Mouse (Mus musculus): ENCODE results near the gene Psd4. TPM values are rescaled to one million over a fixed set of nuclear protein-coding genes. Genes with fewer than 3 reads are reported as not detected.
A peak's percentile ranks its signal among the peaks of the same experiment; 100 is the strongest.

Gene Psd4
- total RNA-seq (2014; rRNA removed; ENCODE audit: low replicate concordance) (0.99 and 1.2 TPM in 2 replicates), polyA plus RNA-seq (2015; fragmentation: Nextera tagmentation; extraction: Ambion mirVana) (0.68 and 0.77 TPM in 2 replicates)

- Histone ChIP-seq H3K9me3 (replicated peaks; ENCODE audit: control insufficient read depth, low read length) (no peaks in the 10 kb centered on the region), H3K4me3 (ENCODE audit: low read depth, low read length) (peak within 1 kb of the TSS; percentile 39), H3K4me1 (ENCODE audit: control insufficient read depth, insufficient read depth) (no peaks in the 10 kb centered on the region; the same call in 1 of the 2 replicates), H3K27me3 (ENCODE audit: control insufficient read depth, insufficient read depth, low read length) (peaks cover 8% of the 10 kb centered on the region; the same call in 1 of the 2 replicates), H3K4me2 (ENCODE audit: low read depth, low read length) (peak within 1 kb of the TSS; percentile 62), H3K27ac (ENCODE audit: low read depth) (no peak within 1 kb of the TSS), H3K36me3 (replicated peaks; ENCODE audit: control insufficient read depth, insufficient read depth, low read length) (no peaks in the 10 kb centered on the region), H3K9ac (replicated peaks; ENCODE audit: low read depth, low read length) (0 out of 2 replicates have a peak within 1 kb of the TSS, but pooled peaks have one; percentile 28)
- WGBS, result 4% methylated on average over 46 of the region's 47 CpGs
- peak; percentile 68 for DNase-seq (ENCODE audit: low spot score)
- ATAC-seq (ENCODE audit: insufficient read depth, low read depth), result peak; percentile 87
- TF ChIP-seq CTCF (IDR thresholded peaks at IDR 0.05; ENCODE audit: low read depth) (no peak), EP300 (IDR thresholded peaks at IDR 0.05; ENCODE audit: low read depth) (no peak)
These were observed at the start of gene Psd4 for GRCm38 (mm10) chr2:24367030-24367894. Gene Psd4, plus strand, starts transcription at chr2:24367580.

GRCm38 (mm10) chr2:24317919-24318598 is 49.3 kb upstream of the Psd4 start:
- H3K9me3 ChIP-seq (replicated peaks; ENCODE audit: control insufficient read depth, low read length), result no peaks in the 10 kb centered on the region
- H3K27ac ChIP-seq (ENCODE audit: low read depth), result no peak overlapping the region
- TF ChIP-seq EP300 (IDR thresholded peaks at IDR 0.05; ENCODE audit: low read depth) (no peak), CTCF (IDR thresholded peaks at IDR 0.05; ENCODE audit: low read depth) (no peak)
- H3K9ac ChIP-seq (replicated peaks; ENCODE audit: low read depth, low read length), result no peak overlapping the region
- WGBS, result 43% methylated on average over 4 of the region's 4 CpGs
- no peaks in the 10 kb centered on the region for H3K4me1 ChIP-seq (ENCODE audit: control insufficient read depth, insufficient read depth)
- no peak overlapping the region for H3K4me2 ChIP-seq (ENCODE audit: low read depth, low read length)
- no peak overlapping the region for H3K4me3 ChIP-seq (ENCODE audit: low read depth, low read length)
- H3K36me3 ChIP-seq (replicated peaks; ENCODE audit: control insufficient read depth, insufficient read depth, low read length), result no peaks in the 10 kb centered on the region
- ATAC-seq (ENCODE audit: insufficient read depth, low read depth) (no peak), DNase-seq (ENCODE audit: low spot score) (no peak)
- no peaks in the 10 kb centered on the region for H3K27me3 ChIP-seq (ENCODE audit: control insufficient read depth, insufficient read depth, low read length)

GRCm38 (mm10) chr2:24335333-24335732 is 32.0 kb upstream of the Psd4 start:
- Histone ChIP-seq H3K9me3 (replicated peaks; ENCODE audit: control insufficient read depth, low read length) (no peaks in the 10 kb centered on the region), H3K9ac (replicated peaks; ENCODE audit: low read depth, low read length) (no peak overlapping the region), H3K4me1 (ENCODE audit: control insufficient read depth, insufficient read depth) (no peaks in the 10 kb centered on the region), H3K4me3 (ENCODE audit: low read depth, low read length) (no peak overlapping the region), H3K36me3 (replicated peaks; ENCODE audit: control insufficient read depth, insufficient read depth, low read length) (no peaks in the 10 kb centered on the region), H3K27ac (ENCODE audit: low read depth) (no peak overlapping the region), H3K4me2 (ENCODE audit: low read depth, low read length) (no peak overlapping the region), H3K27me3 (ENCODE audit: control insufficient read depth, insufficient read depth, low read length) (no peaks in the 10 kb centered on the region)
- TF ChIP-seq CTCF (IDR thresholded peaks at IDR 0.05; ENCODE audit: low read depth), result no peak
- DNase-seq (ENCODE audit: low spot score) (peak; percentile 6), ATAC-seq (ENCODE audit: insufficient read depth, low read depth) (no peak)
- WGBS, result 32% methylated on average over 3 of the region's 3 CpGs

GRCm38 (mm10) chr2:24336545-24336944 is 30.8 kb upstream of the Psd4 start, which contains the start of gene Il1rn:
Gene Il1rn, plus strand, starts transcription at chr2:24336853.
- no peaks in the 10 kb centered on the region for H3K27me3 ChIP-seq (ENCODE audit: control insufficient read depth, insufficient read depth, low read length)
- H3K9me3 ChIP-seq (replicated peaks; ENCODE audit: control insufficient read depth, low read length), result no peaks in the 10 kb centered on the region
- no peak within 1 kb of the TSS for H3K9ac ChIP-seq (replicated peaks; ENCODE audit: low read depth, low read length)
- H3K4me1 ChIP-seq (ENCODE audit: control insufficient read depth, insufficient read depth), result no peaks in the 10 kb centered on the region
- ATAC-seq (ENCODE audit: insufficient read depth, low read depth) (no peak), DNase-seq (ENCODE audit: low spot score) (no peak)
- H3K4me3 ChIP-seq (ENCODE audit: low read depth, low read length), result no peak within 1 kb of the TSS
- 82% methylated on average over 2 of the region's 2 CpGs for WGBS
- H3K27ac ChIP-seq (ENCODE audit: low read depth), result no peak within 1 kb of the TSS
- H3K36me3 ChIP-seq (replicated peaks; ENCODE audit: control insufficient read depth, insufficient read depth, low read length), result no peaks in the 10 kb centered on the region
- no peak within 1 kb of the TSS for H3K4me2 ChIP-seq (ENCODE audit: low read depth, low read length)
- TF ChIP-seq EP300 (IDR thresholded peaks at IDR 0.05; ENCODE audit: low read depth) (no peak), CTCF (IDR thresholded peaks at IDR 0.05; ENCODE audit: low read depth) (no peak)

GRCm38 (mm10) chr2:24341395-24341885 is 25.9 kb upstream of the Psd4 start:
- no peak overlapping the region for H3K9ac ChIP-seq (replicated peaks; ENCODE audit: low read depth, low read length)
- H3K4me3 ChIP-seq (ENCODE audit: low read depth, low read length), result no peak overlapping the region
- H3K36me3 ChIP-seq (replicated peaks; ENCODE audit: control insufficient read depth, insufficient read depth, low read length), result no peaks in the 10 kb centered on the region
- no peaks in the 10 kb centered on the region for H3K9me3 ChIP-seq (replicated peaks; ENCODE audit: control insufficient read depth, low read length)
- DNase-seq (ENCODE audit: low spot score) (no peak), ATAC-seq (ENCODE audit: insufficient read depth, low read depth) (no peak)
- no peak for TF ChIP-seq EP300 (IDR thresholded peaks at IDR 0.05; ENCODE audit: low read depth)
- TF ChIP-seq CTCF (IDR thresholded peaks at IDR 0.05; ENCODE audit: low read depth), result no peak
- no peaks in the 10 kb centered on the region for H3K27me3 ChIP-seq (ENCODE audit: control insufficient read depth, insufficient read depth, low read length)
- no peak overlapping the region for H3K4me2 ChIP-seq (ENCODE audit: low read depth, low read length)
- 56% methylated on average over 3 of the region's 3 CpGs for WGBS
- H3K4me1 ChIP-seq (ENCODE audit: control insufficient read depth, insufficient read depth), result no peaks in the 10 kb centered on the region
- H3K27ac ChIP-seq (ENCODE audit: low read depth), result no peak overlapping the region
